Mouse (Mus musculus) small intestine, adult 2 months (tissue): Measurements from ENCODE around the gene Cd19.

Experiments used
- CTCF ChIP-seq: fragments of 200-500 bp; IDR thresholded peaks from 2 replicates; pipeline ENCODE4 v1.5.1; 2012; ENCODE audit warnings: low read depth, mild to moderate bottlenecking, control low read depth, inconsistent platforms, low read length, moderate library complexity, mixed read lengths; ENCODE audit not compliant: insufficient replicate concordance, insufficient read length; ENCODE audit errors: extremely low read depth
- POLR2A ChIP-seq: fragments of 200-500 bp; IDR thresholded peaks from 2 replicates; pipeline ENCODE4 v1.6.1; 2012; ENCODE audit warnings: low read depth, mild to moderate bottlenecking, control low read depth, inconsistent platforms, low read length, moderate library complexity

DNA sequence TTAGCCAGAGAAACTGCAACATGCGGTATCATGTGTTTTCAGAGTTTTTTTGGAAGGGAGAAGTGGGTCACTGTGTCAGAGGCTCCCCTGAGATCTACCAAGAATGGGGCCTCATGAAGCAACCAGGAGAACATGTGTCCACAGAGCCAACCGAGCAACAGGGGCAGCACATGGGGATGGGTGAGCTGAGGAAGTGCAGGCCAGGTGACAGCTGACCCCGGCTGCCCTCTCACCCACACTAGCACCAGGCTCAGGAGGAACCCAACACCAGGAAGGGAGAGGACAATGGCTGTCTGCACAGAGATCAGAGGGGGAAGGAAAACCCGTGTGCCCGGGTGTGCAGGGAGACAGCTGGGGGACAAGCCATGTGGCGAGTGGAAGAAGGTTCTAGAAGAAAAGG is 40.2 kb downstream of the Cd19 start:
- TF ChIP-seq CTCF (no peak), POLR2A (no peak)
